Mouse (Mus musculus): ENCODE measurements around the gene Exoc6.
"Not testable (repeated sequence)": the region's sequence is repeated elsewhere in the genome, so short reads cannot be mapped to it uniquely, and the experiment has no call there.

The Exoc6 gene

GRCm38 (mm10) chr19:37550101-37551039 is at the start of gene Exoc6:
Gene Exoc6, plus strand, starts transcription at chr19:37550418.
- DNase-seq (ENCODE audit: low read depth, low spot score) = peak; percentile 71

GRCm38 (mm10) chr19:37502996-37503395 is 47.2 kb upstream of the Exoc6 start:
- DNase-seq (ENCODE audit: low read depth, low spot score) = no peak

- DNase-seq (ENCODE audit: low read depth, low spot score) = no peak
Observed at GRCm38 (mm10) chr19:37506066-37506465, 44.2 kb upstream of the Exoc6 start.

GRCm38 (mm10) chr19:37506614-37507013 is 43.6 kb upstream of the Exoc6 start:
- no peak for DNase-seq (ENCODE audit: low read depth, low spot score)

- DNase-seq (ENCODE audit: low read depth, low spot score) = peak; percentile 75
Observed at GRCm38 (mm10) chr19:37509725-37510124, 40.5 kb upstream of the Exoc6 start.

- DNase-seq (ENCODE audit: low read depth, low spot score) = no peak
Observed at GRCm38 (mm10) chr19:37514811-37515292, 35.4 kb upstream of the Exoc6 start.

GRCm38 (mm10) chr19:37517419-37517818 is 32.8 kb upstream of the Exoc6 start:
- DNase-seq (ENCODE audit: low read depth, low spot score) = no peak

- no peak for DNase-seq (ENCODE audit: low read depth, low spot score)
Observed at GRCm38 (mm10) chr19:37520740-37521433, 29.3 kb upstream of the Exoc6 start.

- DNase-seq (ENCODE audit: low read depth, low spot score) = no peak
Observed at GRCm38 (mm10) chr19:37521434-37521781, 28.8 kb upstream of the Exoc6 start.

- no peak for DNase-seq (ENCODE audit: low read depth, low spot score)
Observed at GRCm38 (mm10) chr19:37523280-37524062, 26.7 kb upstream of the Exoc6 start.

- DNase-seq (ENCODE audit: low read depth, low spot score) = no peak
Observed at GRCm38 (mm10) chr19:37525925-37526324, 24.3 kb upstream of the Exoc6 start.

GRCm38 (mm10) chr19:37526768-37527167 is 23.4 kb upstream of the Exoc6 start:
- no peak for DNase-seq (ENCODE audit: low read depth, low spot score)

- not testable (repeated sequence) for DNase-seq (ENCODE audit: low read depth, low spot score)
Observed at GRCm38 (mm10) chr19:37527736-37528135, 22.5 kb upstream of the Exoc6 start.

GRCm38 (mm10) chr19:37528581-37528980 is 21.6 kb upstream of the Exoc6 start:
- DNase-seq (ENCODE audit: low read depth, low spot score) = no peak

- no peak for DNase-seq (ENCODE audit: low read depth, low spot score)
Observed at GRCm38 (mm10) chr19:37529296-37529695, 20.9 kb upstream of the Exoc6 start.

GRCm38 (mm10) chr19:37529975-37530515 is 20.2 kb upstream of the Exoc6 start:
- peak; percentile 72 for DNase-seq (ENCODE audit: low read depth, low spot score)

- DNase-seq (ENCODE audit: low read depth, low spot score) = no peak
Observed at GRCm38 (mm10) chr19:37530601-37531000, 19.6 kb upstream of the Exoc6 start.

- no peak for DNase-seq (ENCODE audit: low read depth, low spot score)
Observed at GRCm38 (mm10) chr19:37531200-37531845, 18.9 kb upstream of the Exoc6 start.

GRCm38 (mm10) chr19:37533196-37533595 is 17.0 kb upstream of the Exoc6 start:
- DNase-seq (ENCODE audit: low read depth, low spot score) = no peak

- DNase-seq (ENCODE audit: low read depth, low spot score) = no peak
Observed at GRCm38 (mm10) chr19:37534737-37535365, 15.4 kb upstream of the Exoc6 start.

- no peak for DNase-seq (ENCODE audit: low read depth, low spot score)
Observed at GRCm38 (mm10) chr19:37536426-37536825, 13.8 kb upstream of the Exoc6 start.

Data from forelimb bud, embryonic 11.5 days (tissue).